Mouse (Mus musculus) cerebellum, adult 9-11 months (tissue): Measurements from ENCODE around the gene 4930507D05Rik.
"Not testable (repeated sequence)": the region's sequence is repeated elsewhere in the genome, so short reads cannot be mapped to it uniquely, and the experiment has no call there.

Source experiments
- DNase-seq: peaks from one replicate; pipeline ENCODE4 v3.0.0; 2022

Gene 4930507D05Rik

DNA sequence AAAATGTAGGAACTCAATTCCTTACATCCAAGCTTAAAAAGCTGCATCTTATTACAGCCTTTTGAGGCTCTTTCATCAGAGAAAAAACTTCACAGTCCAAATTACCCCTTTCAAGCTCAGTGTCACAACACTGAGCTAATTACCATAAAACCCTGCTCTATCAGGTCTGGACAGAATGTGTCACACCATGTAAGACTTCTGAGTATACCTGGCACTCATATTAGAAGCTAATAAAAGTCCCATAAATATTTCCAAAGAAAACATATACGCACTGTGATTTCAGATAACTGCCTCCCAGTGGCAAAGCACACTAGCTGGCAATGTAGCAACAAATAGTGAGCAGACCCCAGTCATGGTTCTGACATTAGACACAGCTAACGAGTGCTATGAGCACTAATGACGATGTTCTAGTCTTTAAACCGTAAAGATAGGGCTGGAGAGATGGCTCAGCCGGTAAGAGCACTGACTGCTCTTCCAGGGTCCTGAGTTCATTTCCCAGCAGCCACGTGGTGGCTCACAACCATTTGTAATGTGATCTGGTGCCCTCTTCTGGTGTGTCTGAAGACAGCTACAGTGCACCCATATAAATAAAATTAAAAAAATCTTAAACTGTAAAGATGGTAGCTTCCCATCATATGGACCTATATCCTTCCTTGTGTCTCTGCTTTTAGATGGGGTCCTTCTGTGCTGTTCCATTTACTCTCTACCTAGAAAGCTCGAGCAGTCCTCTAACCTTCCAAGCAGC lies 32.0 kb downstream of the 4930507D05Rik start:
- no peak for DNase-seq

- DNase-seq, result no peak
Measured at GRCm38 (mm10) chr10:62485878-62486582, 36.7 kb downstream of the 4930507D05Rik start.

- peak; percentile 99 for DNase-seq
Measured at GRCm38 (mm10) chr10:62486618-62487415, 37.5 kb downstream of the 4930507D05Rik start, which contains the start of gene Vps26a. Gene Vps26a (minus strand): TSS chr10:62486805.

GRCm38 (mm10) chr10:62488266-62488665 lies 39.0 kb downstream of the 4930507D05Rik start:
- peak; percentile 62 for DNase-seq

DNA sequence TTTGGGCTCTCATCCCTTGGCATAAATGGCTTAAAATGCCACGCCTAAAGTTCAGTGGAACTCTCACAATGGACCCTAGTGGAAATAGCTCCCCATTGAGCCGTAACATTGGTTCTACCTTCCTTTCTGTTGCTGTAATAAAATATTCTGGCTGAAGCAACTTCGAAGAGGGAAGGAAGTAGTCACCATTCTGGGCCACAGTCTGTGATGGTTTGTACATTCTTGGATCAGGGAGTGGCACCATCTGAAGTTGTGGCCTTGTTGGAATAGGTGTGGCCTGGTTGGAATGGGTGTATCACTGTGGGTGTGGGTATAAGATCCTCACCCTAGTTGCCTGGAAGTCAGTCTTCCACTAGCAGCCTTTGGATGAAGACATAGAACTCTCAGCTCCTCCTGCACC lies 42.4 kb downstream of the 4930507D05Rik start:
- not testable (repeated sequence) for DNase-seq

- DNase-seq, result peak; percentile 33
Measured at GRCm38 (mm10) chr10:62500088-62500915, 51.0 kb downstream of the 4930507D05Rik start.
